Mouse (Mus musculus) liver, embryonic 15.5 days (tissue): Measurements from ENCODE around the gene Mbd3l2. TPM values are rescaled to one million over a fixed set of nuclear protein-coding genes. Genes with fewer than 3 reads are reported as not detected.
A peak's percentile ranks its signal among the peaks of the same experiment; 100 is the strongest.
"Not testable (repeated sequence)": the region's sequence is repeated elsewhere in the genome, so short reads cannot be mapped to it uniquely, and the experiment has no call there.

Experiments
- ATAC-seq: fragments of 200-750 bp; cut with Nextera tagmentation; 2 replicates; pipeline ENCODE4 v1.8.0; 2017; ENCODE audit warnings: moderate number of reproducible peaks, mild to moderate bottlenecking, moderate library complexity; ENCODE audit not compliant: insufficient read depth
- H3K27ac ChIP-seq: fragments of 300-500 bp; sonication (generic); replicated peaks from 2 replicates; pipeline ENCODE4 v1.5.1; 2015; ENCODE audit warnings: mild to moderate bottlenecking, inconsistent platforms
- H3K27me3 ChIP-seq: fragments of 300-500 bp; sonication (generic); 2 replicates; pipeline ENCODE4 v1.6.1; 2015; ENCODE audit warnings: mild to moderate bottlenecking, inconsistent platforms
- H3K36me3 ChIP-seq: fragments of 300-500 bp; sonication (generic); replicated peaks from 2 replicates; pipeline ENCODE4 v1.6.1; 2015; ENCODE audit warnings: moderate library complexity, mild to moderate bottlenecking, inconsistent platforms
- H3K4me1 ChIP-seq: fragments of 300-500 bp; sonication (generic); replicated peaks from 2 replicates; pipeline ENCODE4 v1.6.1; 2015; ENCODE audit warnings: inconsistent platforms
- H3K4me2 ChIP-seq: fragments of 300-500 bp; sonication (generic); 2 replicates; pipeline ENCODE4 v1.6.1; 2015; ENCODE audit warnings: moderate library complexity, mild to moderate bottlenecking, inconsistent platforms
- H3K4me3 ChIP-seq: fragments of 300-500 bp; sonication (generic); replicated peaks from 2 replicates; pipeline ENCODE4 v1.5.1; 2015; ENCODE audit warnings: mild to moderate bottlenecking, inconsistent platforms
- H3K9ac ChIP-seq: fragments of 300-500 bp; sonication (generic); 2 replicates; pipeline ENCODE4 v1.6.1; 2015; ENCODE audit warnings: moderate library complexity, mild to moderate bottlenecking, inconsistent platforms
- H3K9me3 ChIP-seq: fragments of 300-500 bp; sonication (generic); replicated peaks from 2 replicates; pipeline ENCODE4 v1.6.1; 2016; ENCODE audit warnings: inconsistent platforms
- WGBS: fragments of 180-500 bp; shearing (Covaris S2); methylation state at CpG from one replicate; pipeline ENCODE4 v1.1.7; 2015; ENCODE audit warnings: mixed read lengths; ENCODE audit not compliant: insufficient replicate concordance; 5-methylcytosine and 5-hydroxymethylcytosine counted together
- polyA plus RNA-seq: library from polyadenylated mRNA; unstranded; fragments of >200 nt; fragmentation: Nextera tagmentation; extraction: Ambion mirVana; gene quantifications from 2 replicates; pipeline ENCODE4 v1.2.1, GENCODE M21; 2015

Gene Mbd3l2
- polyA plus RNA-seq: not detected in 2 replicates

DNA sequence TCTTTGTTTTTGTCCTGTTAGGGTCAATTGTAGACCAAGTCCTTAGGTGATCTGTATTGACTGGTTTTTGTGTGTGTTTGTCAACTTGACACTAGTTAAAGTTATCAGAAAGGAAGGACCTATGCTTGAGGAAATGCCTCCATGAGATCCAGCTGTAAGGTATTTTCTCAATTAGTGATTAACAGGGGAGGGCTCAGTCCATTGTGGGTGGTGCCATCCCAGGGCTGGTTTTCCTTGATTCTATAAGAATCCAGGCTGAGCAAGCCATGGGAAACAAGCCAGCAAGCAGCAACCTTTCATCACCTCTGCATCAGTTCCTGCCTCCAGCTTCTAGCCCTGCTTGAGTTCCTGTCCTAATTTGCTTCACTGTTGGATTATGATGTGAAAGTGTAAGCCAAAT is at the start of gene Mbd3l2:
Mbd3l2 (plus strand) TSS at position 301 of the 400 bp plus-strand sequence.
- no peaks in the 10 kb centered on the region for H3K4me1 ChIP-seq
- ATAC-seq: no peak
- no peaks in the 10 kb centered on the region for H3K36me3 ChIP-seq
- no peak within 1 kb of the TSS for H3K4me2 ChIP-seq
- no peak within 1 kb of the TSS for H3K27ac ChIP-seq
- H3K9ac ChIP-seq: no peak within 1 kb of the TSS
- no peak within 1 kb of the TSS for H3K4me3 ChIP-seq
- no peaks in the 10 kb centered on the region; the same call in 1 of the 2 replicates for H3K9me3 ChIP-seq
- H3K27me3 ChIP-seq: no peaks in the 10 kb centered on the region

DNA sequence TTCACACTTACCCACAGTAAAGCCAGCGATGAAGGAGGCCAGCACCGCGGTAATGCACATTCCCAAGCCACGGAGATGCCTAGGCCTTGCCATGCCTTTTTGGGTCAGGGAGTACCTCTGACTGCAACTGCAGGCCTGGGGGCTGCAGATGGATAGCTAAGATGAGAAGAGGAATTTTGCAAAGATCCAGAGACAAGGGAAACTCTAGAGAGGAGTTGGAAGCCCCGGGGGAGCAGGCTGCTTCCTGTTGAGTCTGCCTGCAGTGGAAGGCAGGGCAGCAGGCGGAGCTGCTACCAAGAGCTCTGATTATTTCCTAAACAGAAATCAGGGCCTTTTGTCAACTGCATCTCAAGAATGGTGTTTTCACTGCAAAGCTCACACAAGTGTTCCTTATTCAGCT is 44.7 kb upstream of the Mbd3l2 start:
- H3K27me3 ChIP-seq: no peaks in the 10 kb centered on the region
- ATAC-seq: no peak
- H3K9me3 ChIP-seq: no peaks in the 10 kb centered on the region
- H3K27ac ChIP-seq: no peak overlapping the region
- H3K4me1 ChIP-seq: no peaks in the 10 kb centered on the region
- 28% methylated on average over 6 of the region's 6 CpGs for WGBS
- H3K36me3 ChIP-seq: no peaks in the 10 kb centered on the region
- H3K9ac ChIP-seq: no peak overlapping the region
- H3K4me2 ChIP-seq: no peak overlapping the region
- H3K4me3 ChIP-seq: no peak overlapping the region

DNA sequence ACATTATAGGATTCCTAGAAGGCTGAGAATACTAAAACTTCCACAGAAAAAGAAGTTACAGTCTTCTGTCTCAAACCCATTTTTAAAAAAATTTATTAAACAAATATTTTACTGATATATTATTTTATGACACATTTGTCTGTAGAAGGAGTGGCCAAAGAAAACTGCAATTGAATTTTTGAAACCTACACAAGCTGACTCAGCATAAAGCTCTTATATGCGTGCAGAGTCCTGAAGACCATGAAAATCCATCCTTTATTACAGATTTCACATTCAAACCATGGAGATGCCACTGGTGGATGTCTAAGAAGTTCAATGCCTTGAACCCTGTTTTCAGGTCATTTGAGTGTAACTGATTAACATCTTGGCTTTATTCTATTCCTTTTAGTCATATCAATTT is 30.8 kb upstream of the Mbd3l2 start:
- H3K9me3 ChIP-seq: no peaks in the 10 kb centered on the region
- H3K27me3 ChIP-seq: no peaks in the 10 kb centered on the region
- no peaks in the 10 kb centered on the region for H3K36me3 ChIP-seq
- no peak overlapping the region for H3K9ac ChIP-seq
- no peak overlapping the region for H3K27ac ChIP-seq
- no peak overlapping the region for H3K4me2 ChIP-seq
- 55% methylated on average over 1 of the region's 1 CpGs for WGBS
- H3K4me3 ChIP-seq: no peak overlapping the region
- ATAC-seq: no peak
- no peaks in the 10 kb centered on the region for H3K4me1 ChIP-seq

DNA sequence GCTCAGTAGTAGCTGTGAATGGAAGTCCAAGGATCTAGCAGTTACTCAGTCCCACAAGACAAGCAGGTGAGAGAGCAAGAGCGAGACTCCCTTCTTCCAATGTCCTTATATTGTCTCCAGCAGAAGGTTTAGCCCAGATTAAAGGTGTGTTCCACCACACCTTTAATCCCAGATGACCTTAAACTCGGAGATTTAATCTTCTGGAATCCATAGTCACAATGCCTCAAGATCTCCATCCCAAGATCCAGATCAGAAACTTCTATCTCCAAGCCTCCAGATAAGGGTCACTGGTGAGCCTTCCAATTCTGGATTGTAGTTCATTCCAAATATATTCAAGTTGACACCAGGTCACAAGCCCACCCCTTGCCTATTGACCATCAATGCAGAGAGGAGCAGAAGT is 27.6 kb upstream of the Mbd3l2 start, which contains the start of gene Naalad2:
Naalad2 (minus strand) TSS at position 101 of the 400 bp plus-strand sequence.
- H3K36me3 ChIP-seq, H3K27me3 ChIP-seq, H3K4me2 ChIP-seq, H3K9ac ChIP-seq, H3K4me3 ChIP-seq, H3K4me1 ChIP-seq, H3K9me3 ChIP-seq, H3K27ac ChIP-seq, ATAC-seq: not testable (repeated sequence)
- WGBS: 37% methylated on average over 2 of the region's 2 CpGs

DNA sequence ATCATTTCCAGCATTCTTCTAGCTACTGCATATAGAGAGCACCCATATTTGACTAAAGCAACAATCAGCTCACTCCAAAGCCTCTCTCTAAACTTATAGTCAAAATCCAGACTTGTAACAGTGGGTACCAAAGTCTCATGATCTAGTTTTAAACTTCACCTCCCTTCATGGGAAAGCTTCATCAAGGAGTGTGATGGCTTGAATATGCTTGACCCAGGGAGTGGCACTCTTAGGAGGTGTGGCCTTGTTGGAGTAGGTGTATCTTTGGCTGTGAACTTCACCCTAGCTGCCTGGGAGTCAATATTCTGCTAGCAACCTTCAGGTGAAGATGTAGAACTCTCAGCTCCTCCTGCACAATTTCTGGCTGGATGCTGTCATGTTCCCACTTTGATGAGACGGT is 26.3 kb upstream of the Mbd3l2 start, which contains the start of gene Ubtfl1:
Ubtfl1 (plus strand) TSS at position 301 of the 400 bp plus-strand sequence.
- Histone ChIP-seq H3K27ac (no peak within 1 kb of the TSS), H3K27me3 (no peaks in the 10 kb centered on the region), H3K9me3 (no peaks in the 10 kb centered on the region), H3K4me1 (no peaks in the 10 kb centered on the region), H3K4me2 (no peak within 1 kb of the TSS), H3K4me3 (no peak within 1 kb of the TSS), H3K9ac (no peak within 1 kb of the TSS), H3K36me3 (no peaks in the 10 kb centered on the region)
- no peak for ATAC-seq
- WGBS: 38% methylated on average over 1 of the region's 1 CpGs

DNA sequence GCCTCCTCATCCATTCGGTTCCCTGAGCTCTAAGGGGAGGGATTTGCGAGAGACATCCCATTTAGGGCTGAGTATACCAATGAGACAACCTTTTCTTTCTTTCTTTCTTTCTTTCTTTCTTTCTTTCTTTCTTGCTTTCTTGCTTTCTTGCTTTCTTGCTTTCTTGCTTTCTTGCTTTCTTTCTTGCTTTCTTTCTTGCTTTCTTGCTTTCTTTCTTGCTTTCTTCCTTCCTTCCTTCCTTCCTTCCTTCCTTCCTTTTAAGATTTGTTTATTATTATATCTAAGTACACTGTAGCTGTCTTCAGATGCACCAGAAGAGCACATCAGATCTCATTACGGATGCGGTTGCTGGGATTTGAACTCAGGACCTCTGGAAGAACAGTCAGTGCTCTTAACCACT is 18.1 kb upstream of the Mbd3l2 start:
- not testable (repeated sequence) for H3K4me3 ChIP-seq
- WGBS: 49% methylated on average over 4 of the region's 4 CpGs

DNA sequence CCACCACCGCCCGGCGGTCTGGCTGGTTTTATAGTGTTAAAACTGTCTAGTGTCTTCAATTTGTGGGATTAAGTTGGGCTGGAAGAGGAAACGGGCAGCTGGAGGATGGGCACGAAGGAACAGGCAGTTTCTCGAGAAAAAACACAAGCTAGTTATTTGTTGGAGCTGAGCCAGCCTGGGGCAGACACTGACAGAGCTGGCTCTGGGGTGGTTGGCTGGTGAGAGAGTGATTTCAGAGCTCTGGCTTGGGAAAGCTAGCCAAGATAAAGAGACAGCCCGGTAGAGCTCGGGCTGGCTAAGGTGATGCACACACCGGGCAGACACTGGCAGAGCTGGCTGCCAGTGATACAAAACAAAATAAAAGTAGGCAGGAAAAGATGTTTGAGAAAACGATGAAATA is 1.2 kb downstream of the Mbd3l2 start:
- Histone ChIP-seq H3K9ac (no peak overlapping the region), H3K4me2 (no peak overlapping the region), H3K4me1 (no peaks in the 10 kb centered on the region), H3K27ac (no peak overlapping the region), H3K27me3 (no peaks in the 10 kb centered on the region), H3K36me3 (no peaks in the 10 kb centered on the region), H3K9me3 (no peaks in the 10 kb centered on the region; the same call in 1 of the 2 replicates), H3K4me3 (no peak overlapping the region)
- ATAC-seq: no peak
- WGBS: 61% methylated on average over 10 of the region's 10 CpGs

More for the DNA sequence above, 18.1 kb upstream of the Mbd3l2 start:
- not testable (repeated sequence) for ATAC-seq, H3K36me3 ChIP-seq, H3K4me2 ChIP-seq, H3K27ac ChIP-seq, H3K9ac ChIP-seq, H3K27me3 ChIP-seq, H3K4me1 ChIP-seq, H3K9me3 ChIP-seq

DNA sequence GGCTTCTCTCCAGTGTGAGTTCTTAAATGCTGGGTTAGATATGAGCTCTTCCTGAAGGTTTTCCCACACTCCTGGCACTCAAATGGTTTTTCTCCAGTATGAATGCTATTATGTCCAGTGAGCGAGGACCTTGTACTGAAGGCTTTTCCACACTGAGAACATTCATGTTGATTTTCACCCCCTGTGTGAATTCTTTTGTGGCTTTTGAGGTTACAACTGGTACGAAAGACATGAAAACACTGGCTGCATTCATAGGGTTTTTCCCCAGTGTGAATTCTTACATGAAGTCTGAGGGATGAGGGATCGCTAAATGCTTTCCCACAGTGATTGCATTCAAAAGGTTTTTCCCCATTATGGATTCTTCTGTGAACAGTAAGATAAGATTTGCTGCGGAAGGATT is 26.1 kb downstream of the Mbd3l2 start:
- Histone ChIP-seq H3K27ac (no peak overlapping the region), H3K4me2 (no peak overlapping the region), H3K9me3 (no peaks in the 10 kb centered on the region), H3K9ac (no peak overlapping the region), H3K27me3 (no peaks in the 10 kb centered on the region), H3K36me3 (no peaks in the 10 kb centered on the region), H3K4me1 (no peaks in the 10 kb centered on the region), H3K4me3 (no peak overlapping the region)
- 66% methylated on average over 4 of the region's 4 CpGs for WGBS
- no peak for ATAC-seq

DNA sequence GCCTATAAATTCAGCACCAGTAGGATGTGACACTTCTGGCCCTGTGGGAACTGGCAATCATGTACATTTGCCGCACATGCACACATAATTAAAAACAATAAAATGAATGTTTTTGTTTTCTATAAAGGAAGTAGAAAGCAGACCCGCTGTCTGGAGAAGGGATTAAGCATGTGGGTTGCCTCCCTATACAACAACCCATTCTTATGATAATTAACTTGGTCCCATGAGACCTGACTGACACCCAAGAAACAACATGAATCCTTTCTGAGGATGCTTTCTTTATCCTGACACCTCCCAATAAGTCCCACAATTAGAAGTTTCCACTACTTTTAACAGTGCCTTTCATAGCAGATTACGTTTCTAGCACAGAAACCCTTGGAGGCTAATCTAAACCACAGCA is 36.9 kb downstream of the Mbd3l2 start:
- Histone ChIP-seq H3K27ac (no peak overlapping the region), H3K4me2 (no peak overlapping the region), H3K9ac (no peak overlapping the region), H3K4me3 (no peak overlapping the region), H3K27me3 (no peaks in the 10 kb centered on the region), H3K36me3 (no peaks in the 10 kb centered on the region), H3K9me3 (no peaks in the 10 kb centered on the region), H3K4me1 (no peaks in the 10 kb centered on the region)
- ATAC-seq: no peak
- WGBS: 63% methylated on average over 3 of the region's 3 CpGs

DNA sequence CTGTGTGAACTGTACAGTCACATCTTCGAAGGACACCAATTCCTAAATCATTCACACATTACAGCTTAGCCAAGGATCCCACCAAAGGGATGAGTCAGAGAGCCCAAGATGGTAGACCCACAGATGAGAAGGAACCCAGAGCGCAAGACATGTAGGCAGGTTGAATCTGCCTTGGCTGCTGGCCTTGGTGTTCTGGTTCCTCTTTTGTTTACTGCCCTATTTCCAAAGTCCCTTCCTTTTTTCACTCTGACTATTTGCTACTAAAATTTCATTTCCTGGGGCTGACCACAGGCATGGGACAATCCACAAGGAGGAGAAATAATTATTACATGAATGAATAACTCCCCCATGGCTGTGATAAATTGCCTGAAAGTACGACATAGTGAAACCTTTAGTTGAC is 37.6 kb downstream of the Mbd3l2 start:
- Histone ChIP-seq H3K9me3 (no peaks in the 10 kb centered on the region), H3K4me3 (no peak overlapping the region), H3K9ac (no peak overlapping the region), H3K36me3 (no peaks in the 10 kb centered on the region), H3K27ac (no peak overlapping the region), H3K4me2 (no peak overlapping the region), H3K27me3 (no peaks in the 10 kb centered on the region), H3K4me1 (peaks cover 2% of the 10 kb centered on the region; the same call in 1 of the 2 replicates)
- WGBS: 61% methylated on average over 3 of the region's 3 CpGs
- no peak for ATAC-seq

DNA sequence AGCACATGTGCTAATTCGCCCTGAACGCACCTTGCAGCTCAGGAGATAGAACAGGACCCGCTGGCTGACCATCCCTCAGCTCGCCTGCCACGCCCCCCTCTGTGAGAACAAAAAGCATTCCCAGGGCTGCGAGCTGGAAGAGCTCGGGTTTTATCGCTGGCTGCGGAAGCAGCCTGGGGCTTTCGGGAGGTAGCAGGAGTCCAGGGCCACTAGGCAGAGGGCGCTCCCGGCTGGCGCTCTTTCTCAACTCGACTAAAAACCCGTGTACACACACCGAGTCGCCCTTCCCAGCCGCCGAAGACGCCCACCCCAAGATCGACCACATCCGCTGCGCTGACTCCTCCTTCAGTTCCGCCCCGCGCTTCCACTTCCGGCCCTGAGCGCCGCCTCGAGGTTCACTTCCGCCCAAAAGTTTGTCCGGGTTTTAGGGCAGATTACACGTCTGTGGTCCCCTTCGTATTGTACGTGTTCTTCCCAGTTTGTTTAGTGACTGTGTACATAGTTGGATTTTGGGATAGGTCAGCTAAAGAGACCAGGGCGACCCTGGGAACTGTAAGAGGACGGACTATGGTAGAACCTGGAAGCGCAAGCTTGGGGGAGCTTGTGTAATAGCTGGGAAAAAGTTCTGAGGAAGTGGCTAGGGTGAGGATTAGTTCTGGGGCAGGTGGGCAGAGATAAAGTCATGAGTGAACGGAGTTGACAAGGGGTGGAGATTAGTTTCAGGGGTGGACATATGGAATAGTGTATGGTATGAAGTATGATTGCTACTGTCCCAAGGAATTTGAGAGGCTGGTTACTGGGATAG is 43.1 kb downstream of the Mbd3l2 start:
- Histone ChIP-seq H3K27me3 (no peaks in the 10 kb centered on the region), H3K9ac (peak overlapping the region; percentile 41; the same call in 1 of the 2 replicates), H3K27ac (peak overlapping the region; percentile 48; the same call in 1 of the 2 replicates), H3K4me2 (peak overlapping the region; percentile 73), H3K9me3 (no peaks in the 10 kb centered on the region), H3K4me1 (peaks cover 5% of the 10 kb centered on the region; the same call in 1 of the 2 replicates), H3K4me3 (peak overlapping the region; percentile 65), H3K36me3 (no peaks in the 10 kb centered on the region)
- 2% methylated on average over 39 of the region's 39 CpGs for WGBS
- ATAC-seq: peak; percentile 87
